Mouse (Mus musculus): ENCODE data around the gene Fdxr. TPM values are rescaled to one million over a fixed set of nuclear protein-coding genes. Genes with fewer than 3 reads are reported as not detected.

Fdxr gene
- polyA plus RNA-seq, 1 experiment from 2014 or later = 23.4 TPM

GRCm38 (mm10) chr11:115292631-115293375 is 16.0 kb upstream of the Fdxr start:
- Histone ChIP-seq H3K9me3 (replicated peaks; ENCODE audit: control insufficient read depth, low read length, poor library complexity, severe bottlenecking) (no peaks in the 10 kb centered on the region), H3K4me1 (ENCODE audit: control insufficient read depth, insufficient read depth, low read length) (peaks cover 6% of the 10 kb centered on the region; the same call in 1 of the 2 replicates), H3K27me3 (ENCODE audit: control insufficient read depth, insufficient read depth, low read depth, low read length) (no peaks in the 10 kb centered on the region), H3K36me3 (ENCODE audit: control insufficient read depth, insufficient read depth, low read length) (no peaks in the 10 kb centered on the region), H3K4me2 (ENCODE audit: low read length) (no peak overlapping the region), H3K4me3 (ENCODE audit: low read depth, low read length) (no peak overlapping the region), H3K9ac (ENCODE audit: low read depth, low read length) (no peak overlapping the region), H3K27ac (ENCODE audit: low read length) (no peak overlapping the region)
- no peak for ATAC-seq
- 72% methylated on average over 14 of the region's 14 CpGs for WGBS

DNA sequence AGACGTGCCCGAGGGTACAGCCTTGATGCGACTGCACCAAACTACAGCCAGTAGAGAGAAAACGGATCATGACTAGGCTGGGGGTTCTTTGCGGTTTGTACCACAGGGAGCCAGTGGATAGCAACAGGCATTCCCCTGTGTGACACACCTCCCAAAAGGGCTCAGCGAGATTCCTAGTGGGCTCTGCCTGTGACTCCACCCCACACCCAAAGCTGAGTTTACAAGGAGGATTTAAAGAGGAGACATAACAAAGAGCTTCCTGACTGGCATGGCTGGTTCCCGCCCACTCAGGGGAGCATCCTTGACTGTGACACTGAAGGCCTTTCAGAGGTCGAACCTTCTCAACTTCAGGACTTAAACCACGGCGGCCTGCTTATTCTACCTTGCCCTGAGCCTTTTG is 14.7 kb upstream of the Fdxr start:
- no peaks in the 10 kb centered on the region for H3K27me3 ChIP-seq (ENCODE audit: control insufficient read depth, insufficient read depth, low read depth, low read length)
- 79% methylated on average over 10 of the region's 10 CpGs for WGBS
- no peak overlapping the region for H3K4me2 ChIP-seq (ENCODE audit: low read length)
- H3K4me3 ChIP-seq (ENCODE audit: low read depth, low read length) = no peak overlapping the region
- H3K9me3 ChIP-seq (replicated peaks; ENCODE audit: control insufficient read depth, low read length, poor library complexity, severe bottlenecking) = no peaks in the 10 kb centered on the region
- H3K36me3 ChIP-seq (ENCODE audit: control insufficient read depth, insufficient read depth, low read length) = no peaks in the 10 kb centered on the region
- H3K9ac ChIP-seq (ENCODE audit: low read depth, low read length) = no peak overlapping the region
- H3K4me1 ChIP-seq (ENCODE audit: control insufficient read depth, insufficient read depth, low read length) = peaks cover 2% of the 10 kb centered on the region; the same call in 1 of the 2 replicates
- no peak overlapping the region for H3K27ac ChIP-seq (ENCODE audit: low read length)
- ATAC-seq = no peak

DNA sequence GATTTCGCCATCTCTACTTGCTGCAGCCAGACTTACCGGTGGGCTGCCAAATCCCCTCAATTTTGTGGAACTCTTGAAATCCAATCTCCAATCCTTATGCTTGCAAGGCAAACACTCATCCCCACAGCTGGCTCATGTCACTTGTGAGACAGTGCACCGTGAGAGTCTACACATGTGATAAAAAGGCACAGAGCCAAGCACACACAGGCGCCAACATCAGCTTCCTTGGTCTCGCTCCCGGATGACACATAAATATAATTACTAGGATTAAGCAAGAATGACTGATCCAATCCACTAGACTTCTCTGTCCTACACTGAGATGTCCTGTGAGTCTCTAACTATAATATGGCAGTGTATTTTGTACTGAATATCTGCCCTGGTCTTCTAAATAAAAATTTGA is 14.1 kb upstream of the Fdxr start:
- Histone ChIP-seq H3K4me1 (ENCODE audit: control insufficient read depth, insufficient read depth, low read length) (peaks cover 3% of the 10 kb centered on the region; the same call in 1 of the 2 replicates), H3K9me3 (replicated peaks; ENCODE audit: control insufficient read depth, low read length, poor library complexity, severe bottlenecking) (no peaks in the 10 kb centered on the region), H3K9ac (ENCODE audit: low read depth, low read length) (no peak overlapping the region), H3K4me2 (ENCODE audit: low read length) (no peak overlapping the region), H3K27me3 (ENCODE audit: control insufficient read depth, insufficient read depth, low read depth, low read length) (no peaks in the 10 kb centered on the region), H3K27ac (ENCODE audit: low read length) (no peak overlapping the region), H3K36me3 (ENCODE audit: control insufficient read depth, insufficient read depth, low read length) (no peaks in the 10 kb centered on the region), H3K4me3 (ENCODE audit: low read depth, low read length) (no peak overlapping the region)
- WGBS = 80% methylated on average over 6 of the region's 6 CpGs
- ATAC-seq = no peak

GRCm38 (mm10) chr11:115290314-115290713 is 13.5 kb upstream of the Fdxr start:
- H3K9ac ChIP-seq (ENCODE audit: low read depth, low read length) = no peak overlapping the region
- H3K36me3 ChIP-seq (ENCODE audit: control insufficient read depth, insufficient read depth, low read length) = no peaks in the 10 kb centered on the region
- H3K27ac ChIP-seq (ENCODE audit: low read length) = no peak overlapping the region
- ATAC-seq = no peak
- WGBS = 92% methylated on average over 1 of the region's 1 CpGs
- H3K4me2 ChIP-seq (ENCODE audit: low read length) = no peak overlapping the region
- H3K4me1 ChIP-seq (ENCODE audit: control insufficient read depth, insufficient read depth, low read length) = peaks cover 3% of the 10 kb centered on the region; the same call in 1 of the 2 replicates
- no peaks in the 10 kb centered on the region for H3K9me3 ChIP-seq (replicated peaks; ENCODE audit: control insufficient read depth, low read length, poor library complexity, severe bottlenecking)
- H3K27me3 ChIP-seq (ENCODE audit: control insufficient read depth, insufficient read depth, low read depth, low read length) = no peaks in the 10 kb centered on the region
- H3K4me3 ChIP-seq (ENCODE audit: low read depth, low read length) = no peak overlapping the region

DNA sequence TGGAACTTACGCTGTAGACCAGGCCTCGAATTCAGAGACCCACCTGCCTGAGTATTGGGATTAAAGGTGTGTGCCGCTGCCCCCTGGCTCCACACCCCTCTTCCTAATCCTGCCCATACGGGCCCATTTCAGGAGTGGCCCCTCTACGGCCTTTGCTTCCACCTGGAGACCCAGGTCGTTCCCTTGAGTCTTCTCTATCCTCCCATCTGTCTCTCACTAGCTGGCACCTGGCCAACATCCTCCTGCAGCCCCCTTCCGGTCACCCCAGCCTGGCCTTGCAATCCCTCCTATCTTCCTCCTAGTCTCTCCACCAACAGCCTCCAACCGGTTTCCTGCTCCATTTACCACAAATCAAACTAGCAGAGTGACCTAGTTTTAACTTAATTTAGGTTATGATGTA is 13.0 kb upstream of the Fdxr start:
- Histone ChIP-seq H3K4me1 (ENCODE audit: control insufficient read depth, insufficient read depth, low read length) (peaks cover 3% of the 10 kb centered on the region; the same call in 1 of the 2 replicates), H3K4me2 (ENCODE audit: low read length) (no peak overlapping the region), H3K9ac (ENCODE audit: low read depth, low read length) (no peak overlapping the region), H3K4me3 (ENCODE audit: low read depth, low read length) (no peak overlapping the region), H3K9me3 (replicated peaks; ENCODE audit: control insufficient read depth, low read length, poor library complexity, severe bottlenecking) (no peaks in the 10 kb centered on the region), H3K27ac (ENCODE audit: low read length) (no peak overlapping the region), H3K36me3 (ENCODE audit: control insufficient read depth, insufficient read depth, low read length) (no peaks in the 10 kb centered on the region), H3K27me3 (ENCODE audit: control insufficient read depth, insufficient read depth, low read depth, low read length) (no peaks in the 10 kb centered on the region)
- 78% methylated on average over 8 of the region's 8 CpGs for WGBS
- ATAC-seq = no peak

- Histone ChIP-seq H3K36me3 (ENCODE audit: control insufficient read depth, insufficient read depth, low read length) (no peaks in the 10 kb centered on the region), H3K9me3 (replicated peaks; ENCODE audit: control insufficient read depth, low read length, poor library complexity, severe bottlenecking) (no peaks in the 10 kb centered on the region), H3K9ac (ENCODE audit: low read depth, low read length) (no peak overlapping the region), H3K4me2 (ENCODE audit: low read length) (no peak overlapping the region), H3K27me3 (ENCODE audit: control insufficient read depth, insufficient read depth, low read depth, low read length) (no peaks in the 10 kb centered on the region), H3K27ac (ENCODE audit: low read length) (no peak overlapping the region), H3K4me1 (ENCODE audit: control insufficient read depth, insufficient read depth, low read length) (peaks cover 3% of the 10 kb centered on the region; the same call in 1 of the 2 replicates), H3K4me3 (ENCODE audit: low read depth, low read length) (no peak overlapping the region)
- no peak for ATAC-seq
- 89% methylated on average over 2 of the region's 2 CpGs for WGBS
Measured at GRCm38 (mm10) chr11:115288305-115288704, 11.5 kb upstream of the Fdxr start.

- Histone ChIP-seq H3K27ac (ENCODE audit: low read length) (no peak overlapping the region), H3K4me1 (ENCODE audit: control insufficient read depth, insufficient read depth, low read length) (peaks cover 3% of the 10 kb centered on the region; the same call in 1 of the 2 replicates), H3K36me3 (ENCODE audit: control insufficient read depth, insufficient read depth, low read length) (no peaks in the 10 kb centered on the region), H3K9me3 (replicated peaks; ENCODE audit: control insufficient read depth, low read length, poor library complexity, severe bottlenecking) (no peaks in the 10 kb centered on the region), H3K4me2 (ENCODE audit: low read length) (no peak overlapping the region), H3K4me3 (ENCODE audit: low read depth, low read length) (no peak overlapping the region), H3K9ac (ENCODE audit: low read depth, low read length) (no peak overlapping the region), H3K27me3 (ENCODE audit: control insufficient read depth, insufficient read depth, low read depth, low read length) (no peaks in the 10 kb centered on the region)
- ATAC-seq = no peak
- 80% methylated on average over 5 of the region's 5 CpGs for WGBS
Measured at GRCm38 (mm10) chr11:115287386-115287785, 10.5 kb upstream of the Fdxr start.

DNA sequence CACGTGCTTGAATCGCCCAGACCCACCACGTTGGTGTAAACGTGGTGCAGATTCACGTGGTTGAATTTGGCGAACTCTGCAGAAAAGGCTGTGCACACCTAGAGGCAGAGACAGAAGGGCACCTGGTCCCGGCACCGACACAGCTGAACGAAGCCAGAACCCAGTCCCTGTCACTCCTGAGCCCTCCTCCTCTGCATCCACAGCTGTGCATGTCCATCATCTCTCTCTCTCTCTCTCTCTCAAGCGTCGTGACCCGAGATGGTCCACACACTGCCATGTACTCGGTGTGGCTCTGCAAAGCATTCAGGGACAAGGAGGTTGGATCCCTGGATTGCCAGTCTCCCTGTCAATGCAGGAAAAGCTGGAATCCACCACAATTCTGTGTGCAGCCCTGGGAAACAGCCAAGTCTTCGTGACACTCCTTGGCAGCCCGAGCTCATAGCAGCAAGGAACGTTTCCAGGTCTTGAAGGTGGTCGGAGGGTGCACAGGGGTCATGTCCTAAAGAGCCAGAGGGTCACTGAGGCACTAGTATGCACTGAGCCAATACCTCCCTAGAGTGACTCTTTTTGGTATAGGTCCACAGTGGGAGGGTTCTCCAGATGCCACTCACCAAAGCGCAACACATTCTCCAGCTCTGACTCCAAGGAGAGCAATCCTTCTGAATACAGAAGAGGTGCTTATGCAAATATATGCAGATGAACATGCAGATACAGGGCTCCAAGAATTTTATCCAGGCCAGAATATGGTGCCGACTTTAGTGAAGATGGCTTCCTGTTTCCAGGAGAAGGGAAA is 9.5 kb upstream of the Fdxr start:
- H3K27ac ChIP-seq (ENCODE audit: low read length) = peak overlapping the region; percentile 41; the same call in 1 of the 2 replicates
- H3K36me3 ChIP-seq (ENCODE audit: control insufficient read depth, insufficient read depth, low read length) = no peaks in the 10 kb centered on the region
- no peak overlapping the region for H3K4me3 ChIP-seq (ENCODE audit: low read depth, low read length)
- peaks cover 3% of the 10 kb centered on the region; the same call in 1 of the 2 replicates for H3K4me1 ChIP-seq (ENCODE audit: control insufficient read depth, insufficient read depth, low read length)
- no peaks in the 10 kb centered on the region for H3K27me3 ChIP-seq (ENCODE audit: control insufficient read depth, insufficient read depth, low read depth, low read length)
- 0 out of 2 replicates have a peak overlapping the region, but pooled peaks have one; percentile 6 for H3K9ac ChIP-seq (ENCODE audit: low read depth, low read length)
- no peak overlapping the region for H3K4me2 ChIP-seq (ENCODE audit: low read length)
- 69% methylated on average over 19 of the region's 19 CpGs for WGBS
- no peak for ATAC-seq
- no peaks in the 10 kb centered on the region for H3K9me3 ChIP-seq (replicated peaks; ENCODE audit: control insufficient read depth, low read length, poor library complexity, severe bottlenecking)

- H3K27ac ChIP-seq (ENCODE audit: low read length) = no peak overlapping the region
- H3K9me3 ChIP-seq (replicated peaks; ENCODE audit: control insufficient read depth, low read length, poor library complexity, severe bottlenecking) = no peaks in the 10 kb centered on the region
- ATAC-seq = no peak
- WGBS = 67% methylated on average over 4 of the region's 4 CpGs
- H3K4me2 ChIP-seq (ENCODE audit: low read length) = no peak overlapping the region
- H3K36me3 ChIP-seq (ENCODE audit: control insufficient read depth, insufficient read depth, low read length) = no peaks in the 10 kb centered on the region
- no peaks in the 10 kb centered on the region for H3K27me3 ChIP-seq (ENCODE audit: control insufficient read depth, insufficient read depth, low read depth, low read length)
- no peak overlapping the region for H3K4me3 ChIP-seq (ENCODE audit: low read depth, low read length)
- 0 out of 2 replicates have a peak overlapping the region, but pooled peaks have one; percentile 10 for H3K9ac ChIP-seq (ENCODE audit: low read depth, low read length)
- H3K4me1 ChIP-seq (ENCODE audit: control insufficient read depth, insufficient read depth, low read length) = peaks cover 3% of the 10 kb centered on the region; the same call in 1 of the 2 replicates
Measured at GRCm38 (mm10) chr11:115285282-115285681, 8.4 kb upstream of the Fdxr start.

Measured in midbrain, embryonic 16.5 days (tissue).